Mouse (Mus musculus): Measurements from ENCODE around the gene Tnrc18. TPM values are rescaled to one million over a fixed set of nuclear protein-coding genes. Genes with fewer than 3 reads are reported as not detected.
A peak's percentile ranks its signal among the peaks of the same experiment; 100 is the strongest.

The Tnrc18 gene
- 13.9 and 20.2 TPM in 2 replicates for polyA plus RNA-seq (2011; ENCODE audit: insufficient read depth, insufficient read length, low read depth, missing spikeins)

DNA sequence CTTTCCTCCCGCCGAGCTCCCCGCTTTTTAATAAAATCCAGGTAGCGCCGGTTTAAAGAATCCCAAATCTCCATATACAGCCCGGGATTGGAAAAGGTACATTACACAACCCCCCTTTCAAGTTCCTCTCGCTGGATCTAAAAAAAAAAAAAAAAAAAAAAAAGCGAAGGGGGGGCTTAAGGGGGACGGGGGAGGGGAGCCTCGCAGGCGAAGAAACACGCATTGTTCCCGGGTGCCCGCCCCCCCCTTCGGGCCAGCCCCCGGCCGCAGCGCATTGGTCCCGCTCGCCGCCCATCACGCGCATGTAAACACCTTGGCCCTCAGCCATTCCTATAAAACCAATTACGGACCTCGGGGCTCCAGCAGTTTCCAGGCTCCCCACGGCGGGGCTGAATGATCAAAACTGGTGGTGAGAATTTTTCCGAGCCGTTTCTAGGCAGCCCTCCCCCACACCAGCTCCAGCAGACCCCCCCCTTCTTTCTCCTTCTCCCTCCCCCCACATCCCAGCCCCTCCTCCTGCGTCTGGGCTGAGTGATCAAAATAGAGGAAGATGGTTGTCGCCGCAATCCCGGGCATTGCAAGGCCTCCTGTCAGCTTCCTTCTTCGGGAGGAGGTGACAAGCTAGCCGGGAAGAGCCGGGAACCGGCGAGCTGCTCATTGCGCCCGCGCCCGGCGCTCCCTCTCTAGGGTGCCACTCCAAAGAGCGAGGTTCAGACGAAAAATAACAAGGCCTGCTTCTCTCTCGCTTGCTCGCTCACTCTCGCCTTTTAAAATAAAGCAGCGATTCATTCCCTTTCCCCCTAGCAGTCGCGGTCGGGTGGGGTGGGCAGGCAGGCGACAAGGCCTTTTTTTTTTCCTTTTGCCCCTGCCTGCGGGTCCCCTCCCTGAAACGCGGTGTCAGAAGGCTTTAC is at the start of gene Tnrc18:
TSS of gene Tnrc18 (minus strand) at position 139 of the 911 bp plus-strand sequence.
- no peaks in the 10 kb centered on the region for H3K36me3 ChIP-seq (ENCODE audit: control insufficient read depth, insufficient read depth, low read length, poor library complexity, severe bottlenecking)
- TF ChIP-seq EP300 (IDR thresholded peaks at IDR 0.05; ENCODE audit: insufficient read depth, low read depth, low read length) (peak; percentile 72; the same call in 1 of the 2 replicates), POLR2A (IDR thresholded peaks at IDR 0.05; ENCODE audit: insufficient read depth, low read length) (no peak), CTCF (IDR thresholded peaks at IDR 0.05; ENCODE audit: low read depth, low read length) (no peak)
- peaks cover 25% of the 10 kb centered on the region for H3K27me3 ChIP-seq (ENCODE audit: control insufficient read depth, insufficient read depth, low read length, poor library complexity, severe bottlenecking)
- no peak within 1 kb of the TSS for H3K27ac ChIP-seq (ENCODE audit: insufficient read depth, low read length)
- no peaks in the 10 kb centered on the region for H3K9me3 ChIP-seq (replicated peaks; ENCODE audit: control insufficient read depth, insufficient read depth, low read length, poor library complexity, severe bottlenecking)
- H3K4me1 ChIP-seq (ENCODE audit: control insufficient read depth, insufficient read depth, low read length) = no peaks in the 10 kb centered on the region
- H3K4me3 ChIP-seq (ENCODE audit: low read depth, low read length) = peak within 1 kb of the TSS; percentile 67
- H3K9ac ChIP-seq (ENCODE audit: low read depth, poor library complexity, severe bottlenecking) = peak within 1 kb of the TSS; percentile 83

DNA sequence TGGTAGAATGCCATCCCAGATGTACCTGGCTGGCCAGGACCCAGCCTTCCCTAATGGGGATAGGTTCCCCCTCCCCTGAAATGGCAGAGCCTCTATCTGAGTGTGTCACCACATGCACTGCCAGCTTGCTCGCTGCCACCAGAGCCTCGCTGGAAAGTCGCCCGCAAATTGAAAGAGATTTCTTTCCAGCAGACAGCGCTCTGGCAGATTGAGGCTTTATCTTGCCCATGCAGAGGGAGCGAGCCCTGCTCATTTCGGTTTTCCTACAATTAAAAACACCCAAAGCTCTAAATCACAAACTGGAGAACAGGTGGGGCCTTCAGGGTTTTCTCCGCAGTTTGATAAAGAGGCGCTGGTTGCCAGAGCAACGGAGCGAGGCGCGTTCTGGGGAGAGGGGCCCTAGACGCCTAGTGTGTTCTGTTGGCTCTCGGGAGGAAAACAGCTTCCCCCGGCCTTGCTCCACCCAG is 40.3 kb upstream of the Tnrc18 start:
- Histone ChIP-seq H3K9me3 (replicated peaks; ENCODE audit: control insufficient read depth, insufficient read depth, low read length, poor library complexity, severe bottlenecking) (no peaks in the 10 kb centered on the region), H3K27me3 (ENCODE audit: control insufficient read depth, insufficient read depth, low read length, poor library complexity, severe bottlenecking) (no peaks in the 10 kb centered on the region), H3K27ac (ENCODE audit: insufficient read depth, low read length) (no peak overlapping the region), H3K36me3 (ENCODE audit: control insufficient read depth, insufficient read depth, low read length, poor library complexity, severe bottlenecking) (no peaks in the 10 kb centered on the region), H3K9ac (ENCODE audit: low read depth, poor library complexity, severe bottlenecking) (no peak overlapping the region), H3K4me1 (ENCODE audit: control insufficient read depth, insufficient read depth, low read length) (peaks cover 2% of the 10 kb centered on the region), H3K4me3 (ENCODE audit: low read depth, low read length) (no peak overlapping the region)
- TF ChIP-seq CTCF (IDR thresholded peaks at IDR 0.05; ENCODE audit: low read depth, low read length) = no peak
- TF ChIP-seq POLR2A (IDR thresholded peaks at IDR 0.05; ENCODE audit: insufficient read depth, low read length) = no peak
- no peak for TF ChIP-seq EP300 (IDR thresholded peaks at IDR 0.05; ENCODE audit: insufficient read depth, low read depth, low read length)

DNA sequence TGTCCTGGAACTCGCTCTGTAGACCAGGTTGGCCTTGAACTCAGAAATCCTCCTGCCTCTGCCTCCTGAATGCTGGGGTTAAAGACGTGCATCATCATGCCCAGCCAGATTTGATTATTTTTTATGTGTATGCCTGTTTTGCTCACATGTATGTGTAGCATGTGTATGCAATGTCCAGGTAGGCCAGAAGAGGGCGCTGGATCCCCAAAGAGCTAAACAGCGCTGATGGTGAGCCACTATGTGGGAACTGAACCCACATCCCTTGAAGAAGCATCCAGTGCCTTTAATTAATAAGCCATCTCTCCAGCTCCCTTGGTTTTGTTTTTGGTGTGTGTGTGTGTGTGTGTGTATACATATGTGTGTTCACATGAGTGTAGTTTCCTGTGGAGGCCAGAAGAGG is 38.9 kb upstream of the Tnrc18 start:
- H3K9me3 ChIP-seq (replicated peaks; ENCODE audit: control insufficient read depth, insufficient read depth, low read length, poor library complexity, severe bottlenecking) = no peaks in the 10 kb centered on the region
- H3K4me1 ChIP-seq (ENCODE audit: control insufficient read depth, insufficient read depth, low read length) = peaks cover 2% of the 10 kb centered on the region
- no peak overlapping the region for H3K9ac ChIP-seq (ENCODE audit: low read depth, poor library complexity, severe bottlenecking)
- H3K4me3 ChIP-seq (ENCODE audit: low read depth, low read length) = no peak overlapping the region
- H3K27me3 ChIP-seq (ENCODE audit: control insufficient read depth, insufficient read depth, low read length, poor library complexity, severe bottlenecking) = no peaks in the 10 kb centered on the region
- TF ChIP-seq CTCF (IDR thresholded peaks at IDR 0.05; ENCODE audit: low read depth, low read length) = peak; percentile 47
- TF ChIP-seq EP300 (IDR thresholded peaks at IDR 0.05; ENCODE audit: insufficient read depth, low read depth, low read length) = no peak
- TF ChIP-seq POLR2A (IDR thresholded peaks at IDR 0.05; ENCODE audit: insufficient read depth, low read length) = no peak
- H3K36me3 ChIP-seq (ENCODE audit: control insufficient read depth, insufficient read depth, low read length, poor library complexity, severe bottlenecking) = no peaks in the 10 kb centered on the region
- no peak overlapping the region for H3K27ac ChIP-seq (ENCODE audit: insufficient read depth, low read length)

DNA sequence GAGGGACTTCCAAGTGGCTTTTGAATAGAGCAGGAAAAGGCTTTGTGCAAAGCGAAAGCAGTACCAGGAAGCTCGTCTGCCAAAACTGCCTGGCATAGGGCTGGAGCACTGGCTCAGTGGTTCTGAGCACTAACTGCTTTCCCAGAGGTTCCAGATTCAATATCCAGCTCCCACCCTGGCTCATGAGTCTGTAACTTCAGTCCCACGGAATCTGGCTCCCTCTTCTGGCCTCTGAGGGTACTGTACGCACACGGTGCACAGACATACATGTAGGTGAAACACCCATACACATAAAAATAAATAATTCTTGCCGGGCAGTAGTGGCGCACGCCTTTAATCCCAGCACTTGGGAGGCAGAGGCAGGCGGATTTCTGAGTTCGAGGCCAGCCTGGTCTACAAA is 37.4 kb upstream of the Tnrc18 start:
- H3K4me1 ChIP-seq (ENCODE audit: control insufficient read depth, insufficient read depth, low read length) = peaks cover 2% of the 10 kb centered on the region
- H3K4me3 ChIP-seq (ENCODE audit: low read depth, low read length) = no peak overlapping the region
- TF ChIP-seq EP300 (IDR thresholded peaks at IDR 0.05; ENCODE audit: insufficient read depth, low read depth, low read length) (no peak), CTCF (IDR thresholded peaks at IDR 0.05; ENCODE audit: low read depth, low read length) (peak; percentile 87), POLR2A (IDR thresholded peaks at IDR 0.05; ENCODE audit: insufficient read depth, low read length) (no peak)
- no peaks in the 10 kb centered on the region for H3K36me3 ChIP-seq (ENCODE audit: control insufficient read depth, insufficient read depth, low read length, poor library complexity, severe bottlenecking)
- no peak overlapping the region for H3K27ac ChIP-seq (ENCODE audit: insufficient read depth, low read length)
- no peak overlapping the region for H3K9ac ChIP-seq (ENCODE audit: low read depth, poor library complexity, severe bottlenecking)
- H3K27me3 ChIP-seq (ENCODE audit: control insufficient read depth, insufficient read depth, low read length, poor library complexity, severe bottlenecking) = no peaks in the 10 kb centered on the region
- H3K9me3 ChIP-seq (replicated peaks; ENCODE audit: control insufficient read depth, insufficient read depth, low read length, poor library complexity, severe bottlenecking) = no peaks in the 10 kb centered on the region

DNA sequence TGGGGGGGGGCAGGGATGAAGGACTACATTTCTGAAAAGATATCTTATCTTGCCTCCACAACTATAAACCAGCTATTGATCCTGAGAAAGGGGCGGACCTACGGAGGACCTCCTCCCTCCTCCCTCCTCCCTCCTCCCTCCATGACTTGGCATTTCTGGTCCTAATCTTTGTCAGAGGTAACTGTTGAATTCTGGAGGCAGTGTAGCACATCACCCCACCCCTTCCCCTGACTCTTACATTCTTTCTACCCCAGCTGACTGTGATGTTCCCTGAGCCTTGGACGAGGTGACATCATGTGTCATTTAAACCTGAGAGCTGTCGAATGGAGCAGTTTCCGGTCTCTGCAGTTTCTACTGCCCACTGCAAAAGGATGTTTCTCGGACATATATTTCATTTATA is 36.1 kb upstream of the Tnrc18 start:
- Histone ChIP-seq H3K36me3 (ENCODE audit: control insufficient read depth, insufficient read depth, low read length, poor library complexity, severe bottlenecking) (no peaks in the 10 kb centered on the region), H3K9ac (ENCODE audit: low read depth, poor library complexity, severe bottlenecking) (no peak overlapping the region), H3K27me3 (ENCODE audit: control insufficient read depth, insufficient read depth, low read length, poor library complexity, severe bottlenecking) (no peaks in the 10 kb centered on the region), H3K27ac (ENCODE audit: insufficient read depth, low read length) (no peak overlapping the region), H3K9me3 (replicated peaks; ENCODE audit: control insufficient read depth, insufficient read depth, low read length, poor library complexity, severe bottlenecking) (no peaks in the 10 kb centered on the region), H3K4me1 (ENCODE audit: control insufficient read depth, insufficient read depth, low read length) (peaks cover 2% of the 10 kb centered on the region), H3K4me3 (ENCODE audit: low read depth, low read length) (no peak overlapping the region)
- TF ChIP-seq EP300 (IDR thresholded peaks at IDR 0.05; ENCODE audit: insufficient read depth, low read depth, low read length) (no peak), POLR2A (IDR thresholded peaks at IDR 0.05; ENCODE audit: insufficient read depth, low read length) (no peak), CTCF (IDR thresholded peaks at IDR 0.05; ENCODE audit: low read depth, low read length) (no peak)

DNA sequence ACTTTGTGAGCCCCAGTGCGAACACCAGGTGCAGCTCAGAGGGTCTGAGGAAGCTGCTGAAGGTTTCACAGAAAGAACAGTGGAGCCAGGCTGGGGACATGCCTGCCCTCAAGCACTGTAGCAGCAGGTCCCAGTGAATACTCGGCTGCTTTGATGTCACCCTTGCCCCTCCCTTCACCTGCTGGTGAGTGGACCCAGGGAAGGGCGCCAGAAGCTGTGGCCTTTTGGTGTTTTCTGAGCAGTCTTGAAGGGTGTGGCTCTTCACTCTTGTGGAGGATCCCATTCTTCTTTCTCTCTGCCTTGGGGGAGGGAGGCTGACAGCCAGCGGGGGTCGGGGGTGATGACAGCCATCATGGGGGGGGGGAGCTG is 34.2 kb upstream of the Tnrc18 start:
- TF ChIP-seq EP300 (IDR thresholded peaks at IDR 0.05; ENCODE audit: insufficient read depth, low read depth, low read length) = peak; percentile 63; the same call in 1 of the 2 replicates
- TF ChIP-seq CTCF (IDR thresholded peaks at IDR 0.05; ENCODE audit: low read depth, low read length) = no peak
- no peak for TF ChIP-seq POLR2A (IDR thresholded peaks at IDR 0.05; ENCODE audit: insufficient read depth, low read length)
- H3K36me3 ChIP-seq (ENCODE audit: control insufficient read depth, insufficient read depth, low read length, poor library complexity, severe bottlenecking) = no peaks in the 10 kb centered on the region

More for the DNA sequence above, 34.2 kb upstream of the Tnrc18 start:
- peaks cover 2% of the 10 kb centered on the region for H3K4me1 ChIP-seq (ENCODE audit: control insufficient read depth, insufficient read depth, low read length)
- no peak overlapping the region for H3K27ac ChIP-seq (ENCODE audit: insufficient read depth, low read length)
- H3K9ac ChIP-seq (ENCODE audit: low read depth, poor library complexity, severe bottlenecking) = no peak overlapping the region
- no peaks in the 10 kb centered on the region for H3K9me3 ChIP-seq (replicated peaks; ENCODE audit: control insufficient read depth, insufficient read depth, low read length, poor library complexity, severe bottlenecking)
- no peaks in the 10 kb centered on the region for H3K27me3 ChIP-seq (ENCODE audit: control insufficient read depth, insufficient read depth, low read length, poor library complexity, severe bottlenecking)
- no peak overlapping the region for H3K4me3 ChIP-seq (ENCODE audit: low read depth, low read length)
